Mouse (Mus musculus) layer of hippocampus, adult 8-10 months (tissue): Measurements from ENCODE around the gene Ascc2. TPM values are rescaled to one million over a fixed set of nuclear protein-coding genes. Genes with fewer than 3 reads are reported as not detected.
A peak's percentile ranks its signal among the peaks of the same experiment; 100 is the strongest.

ENCODE experiments used
- DNase-seq, 2 experiments: peaks; one replicate each; pipeline ENCODE4 v3.0.0; 2022; ENCODE audit warnings: low spot score in 2 of 2
- total RNA-seq, 4 experiments: library from RNA; stranded (reverse); gene quantifications; 2 replicates each; pipeline ENCODE4 v1.2.4; 2022

Ascc2 gene
- 10 to 100 TPM; 23.2 to 28.2 (median 24.6) TPM for total RNA-seq

DNA sequence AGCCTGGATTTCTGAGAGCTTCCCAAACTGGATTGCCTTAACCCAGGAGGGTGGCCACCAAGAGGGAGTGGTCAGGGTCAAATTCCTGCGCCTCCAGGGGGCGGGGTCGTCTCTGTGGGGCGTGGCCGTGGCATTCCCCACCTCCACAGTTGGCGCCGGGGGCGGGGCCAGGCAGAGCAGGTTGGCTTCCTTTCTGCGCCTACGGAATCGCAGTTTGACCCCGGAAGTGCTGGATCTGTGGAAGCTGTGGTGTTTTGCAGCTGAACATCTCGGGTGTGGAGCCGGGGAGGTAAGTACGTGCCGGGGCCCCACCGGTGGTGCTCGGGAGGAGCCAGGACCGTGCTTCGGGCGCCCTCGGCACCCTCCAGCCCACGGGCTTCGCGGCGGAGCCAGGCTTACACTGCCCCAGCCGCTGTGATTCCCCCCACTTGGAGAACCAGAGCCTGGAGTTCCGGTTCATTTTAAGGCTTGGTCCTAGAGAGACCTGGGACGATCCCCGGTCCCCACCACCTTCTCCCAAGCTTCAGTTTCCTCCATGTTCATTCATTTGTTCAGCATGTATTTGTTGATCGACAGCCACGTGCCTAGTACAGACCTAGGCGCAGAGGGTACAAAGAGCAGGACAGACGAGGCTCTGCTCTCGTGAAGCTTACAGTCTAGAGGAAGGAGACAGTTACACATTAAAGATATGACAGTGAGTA lies at the start of gene Ascc2:
TSS of gene Ascc2 (plus strand) at position 214 of the 701 bp plus-strand sequence.
- DNase-seq = peak; percentile 80 to 83

DNA sequence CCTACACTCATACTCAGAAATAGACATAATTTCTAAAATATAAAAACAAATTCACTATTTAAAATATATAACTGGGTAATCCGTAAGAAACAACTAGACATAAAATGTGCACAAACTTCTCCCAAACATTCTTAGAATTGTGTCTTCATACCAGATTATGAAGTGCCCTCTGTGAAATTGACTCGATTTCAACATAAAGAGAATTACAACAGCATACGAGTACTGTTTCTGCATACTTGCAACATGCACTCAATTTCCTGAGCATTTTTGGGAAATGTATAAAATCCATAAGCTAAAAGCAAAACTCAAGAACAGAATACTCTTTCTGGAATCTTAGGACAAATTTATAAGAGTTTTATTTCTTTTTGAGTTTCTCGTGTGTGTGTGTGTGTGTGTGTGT lies 45.7 kb upstream of the Ascc2 start:
- no peak for DNase-seq

DNA sequence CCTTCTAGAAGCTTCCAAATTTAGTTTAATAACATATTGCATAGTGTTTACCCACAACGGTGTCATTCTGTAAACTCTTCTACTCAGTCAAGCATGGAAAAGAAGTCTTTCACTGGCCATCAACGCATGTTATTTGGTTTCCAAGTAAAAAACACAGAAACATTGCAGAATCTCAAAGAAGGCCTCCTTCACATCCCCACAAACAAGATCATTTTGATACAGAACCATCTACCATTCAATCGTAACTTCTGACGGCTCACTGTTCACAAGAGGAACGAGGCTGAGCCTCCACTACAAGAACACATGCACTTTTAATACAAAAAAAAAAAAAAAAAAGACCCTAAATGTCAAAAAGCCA lies 44.1 kb upstream of the Ascc2 start:
- no peak for DNase-seq

DNA sequence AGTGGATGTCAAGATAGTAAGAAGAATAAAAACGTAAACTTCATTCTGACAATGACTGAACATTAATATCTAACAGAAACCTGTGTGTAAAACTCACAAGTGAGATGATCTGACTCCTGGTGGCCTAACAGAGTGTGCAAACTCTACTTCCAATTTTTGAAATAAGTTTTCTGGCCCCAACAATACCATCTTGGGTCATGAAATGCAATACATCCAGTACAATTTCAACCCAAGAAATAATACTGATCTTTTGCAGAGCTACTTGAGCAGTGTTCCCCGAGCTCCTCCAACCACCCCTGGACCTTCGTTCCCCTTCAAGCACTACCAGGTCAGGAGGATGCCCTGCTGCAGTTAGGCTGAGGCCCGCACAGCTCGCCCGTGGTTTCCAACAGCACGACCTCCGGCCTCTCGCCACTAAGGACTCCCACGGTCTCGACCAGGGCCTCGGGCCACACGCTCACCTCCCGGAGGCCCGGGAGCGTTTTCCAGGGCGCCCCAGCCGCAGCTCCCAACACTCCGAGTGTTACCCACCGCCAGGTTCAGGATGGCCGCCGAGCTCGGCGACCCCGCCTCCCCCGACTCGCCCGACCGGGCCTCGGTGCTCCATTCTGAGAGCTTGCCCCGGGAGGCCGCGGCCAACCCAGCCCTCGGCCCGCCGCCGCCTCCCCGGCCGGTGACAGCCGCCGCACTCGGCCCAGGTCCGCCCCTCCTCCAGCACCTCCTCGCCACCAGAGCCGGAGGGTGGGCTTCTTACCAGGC lies 43.5 kb upstream of the Ascc2 start:
- peak in 1 of 2 experiments; percentile 8 for DNase-seq

DNA sequence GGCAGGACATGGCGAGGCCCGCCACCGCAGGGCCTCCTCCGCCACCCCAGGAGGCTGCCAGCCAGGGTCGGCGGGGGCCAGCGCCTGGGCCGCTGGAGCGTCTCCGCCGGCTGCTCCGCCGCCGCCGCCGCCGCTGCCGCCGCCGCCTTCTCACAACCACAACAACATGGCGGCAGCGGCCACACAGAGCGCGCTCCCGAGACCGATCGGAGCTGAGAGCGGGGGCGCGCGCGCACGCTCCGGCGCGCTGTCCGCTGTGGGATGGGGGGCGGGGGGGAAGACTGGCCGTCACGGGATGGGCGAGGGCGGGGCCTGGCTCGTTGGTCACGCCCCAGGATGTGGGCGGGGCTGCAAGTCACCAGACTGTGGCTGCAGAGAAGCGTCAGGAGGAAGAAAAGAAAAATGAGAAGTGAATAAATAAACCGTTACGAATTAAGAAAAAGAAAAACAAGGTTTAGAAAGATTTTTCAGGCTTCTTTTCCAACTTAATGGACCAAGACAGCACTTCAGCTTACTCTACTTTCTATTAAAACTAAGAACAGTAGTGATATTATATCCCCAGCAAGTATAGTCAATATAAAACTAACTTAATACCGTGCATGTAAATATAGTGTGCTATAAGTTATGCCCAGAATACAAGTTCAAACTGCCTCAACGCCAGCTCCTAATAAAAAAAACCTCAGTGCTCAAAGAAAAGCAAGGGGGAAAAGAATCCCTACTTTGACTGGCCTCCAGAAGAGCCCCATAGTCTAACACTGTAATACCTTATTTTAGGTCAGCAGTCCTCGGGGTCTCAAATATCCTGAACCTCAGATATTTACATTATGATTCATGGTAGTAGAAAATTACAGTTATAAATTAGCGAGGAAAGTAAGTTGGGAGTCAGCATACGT lies 42.7 kb upstream of the Ascc2 start, which contains the start of gene Mtmr3:
TSS of gene Mtmr3 (minus strand) at position 256 of the 893 bp plus-strand sequence.
- DNase-seq = peak; percentile 77 to 85

DNA sequence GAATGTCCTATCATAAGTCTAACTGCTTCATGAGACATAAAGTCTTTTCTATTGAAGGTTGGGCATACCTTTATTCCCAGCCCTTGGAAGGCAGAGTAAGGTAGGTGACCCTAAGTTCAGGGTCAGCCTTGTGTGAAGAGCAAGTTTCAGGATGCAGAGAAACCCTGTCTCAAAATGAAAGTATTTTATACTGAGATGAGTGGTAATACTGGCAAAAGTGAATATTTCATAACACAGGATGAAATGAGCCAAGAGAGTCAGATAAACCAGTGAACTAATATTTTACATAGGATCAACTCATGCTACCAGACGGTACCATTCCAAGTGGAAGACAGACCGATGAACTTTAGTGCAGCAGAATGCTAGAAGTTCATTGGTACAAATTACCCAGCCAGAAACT lies 39.1 kb upstream of the Ascc2 start:
- no peak for DNase-seq

DNA sequence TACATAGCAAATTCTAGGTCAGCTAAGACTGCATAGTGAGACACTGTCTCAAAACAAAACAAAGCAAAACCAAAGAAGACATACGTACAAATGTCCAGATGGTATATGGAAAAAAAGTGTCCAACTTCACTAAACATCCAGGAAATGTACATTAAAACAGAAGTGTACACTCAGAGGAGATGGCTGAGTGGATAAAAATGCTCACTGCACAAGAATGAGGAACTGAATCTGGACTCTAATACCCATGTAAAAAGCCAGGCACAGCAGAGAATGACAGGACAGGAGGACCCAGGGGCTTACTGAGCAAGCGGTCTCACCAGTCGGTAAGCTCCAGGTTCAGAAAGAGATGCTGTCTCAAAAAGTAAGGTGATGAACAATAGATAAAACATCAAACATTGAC lies 37.6 kb upstream of the Ascc2 start:
- DNase-seq = no peak

DNA sequence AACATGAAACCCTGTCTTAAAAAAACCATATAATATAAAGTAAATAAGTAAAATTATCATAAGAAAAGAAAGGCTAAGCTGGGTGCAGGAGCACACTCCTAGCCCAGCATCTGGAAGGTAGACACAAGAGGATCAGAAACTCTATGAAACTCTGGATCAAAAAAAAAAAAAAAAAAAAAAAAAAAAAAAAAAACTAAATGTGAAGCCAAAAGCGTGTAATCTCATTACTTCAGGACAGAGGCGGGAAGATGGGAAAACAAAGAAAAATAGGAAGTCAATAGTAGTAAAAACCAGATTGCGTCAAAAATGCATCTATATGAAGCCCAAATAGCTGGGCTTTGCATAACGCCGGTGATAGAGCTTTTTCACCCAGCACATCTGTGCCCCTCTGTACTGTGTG lies 35.7 kb upstream of the Ascc2 start:
- DNase-seq = no peak

DNA sequence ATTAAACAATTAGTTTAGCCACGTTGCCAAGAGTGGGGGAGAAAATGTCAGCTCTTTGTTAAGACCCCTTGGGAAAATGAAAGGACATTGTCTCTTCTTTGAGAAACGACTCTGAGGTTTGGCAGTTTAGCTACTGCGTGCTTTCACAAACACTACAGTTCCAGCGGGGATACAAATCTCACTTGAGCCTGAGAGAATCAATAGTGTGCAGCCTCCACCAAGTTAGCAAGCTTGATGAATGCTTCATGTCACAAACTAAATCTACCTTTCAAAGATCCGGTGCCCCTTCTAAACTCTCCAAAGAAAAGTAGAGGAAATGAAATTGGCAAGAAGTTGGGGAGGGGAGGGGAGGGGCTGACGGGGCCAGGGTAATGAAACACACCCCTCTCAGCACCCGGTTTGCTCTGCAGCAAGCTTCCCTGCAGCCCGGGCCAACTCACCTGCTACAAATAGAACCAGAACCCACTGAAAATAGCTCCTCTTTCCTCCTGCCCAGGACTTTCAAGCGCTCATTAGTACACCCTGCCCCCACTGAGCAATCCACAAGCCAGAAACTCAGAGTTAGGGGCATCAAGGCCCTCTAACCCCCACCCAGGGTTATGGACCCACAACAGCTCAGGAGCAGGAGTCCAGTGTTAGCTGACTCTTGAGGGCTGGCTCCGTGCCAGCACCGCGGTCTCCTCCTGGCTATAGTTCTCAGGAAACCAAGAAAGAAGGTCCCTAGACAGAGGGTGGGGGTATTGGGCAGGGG lies 34.7 kb upstream of the Ascc2 start:
- no peak for DNase-seq

DNA sequence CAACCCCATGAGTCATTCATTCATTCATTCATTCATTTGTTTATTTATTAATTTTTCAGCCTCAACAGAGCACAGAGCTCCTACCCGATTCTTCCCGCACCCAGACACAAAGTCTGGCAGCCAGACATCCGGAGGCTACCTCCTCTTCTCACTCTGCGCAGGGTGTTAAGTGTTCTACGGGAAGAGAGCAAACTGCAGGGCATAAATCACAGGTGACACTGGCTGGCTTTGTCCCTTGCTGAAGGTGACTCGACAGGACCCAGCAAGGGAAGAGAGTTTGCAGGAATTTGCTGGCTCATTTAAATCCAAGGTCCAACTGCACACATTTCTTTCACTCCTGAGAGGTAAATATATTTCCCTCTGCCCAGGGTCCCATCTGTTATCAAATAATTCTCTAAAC lies 33.1 kb upstream of the Ascc2 start:
- no peak for DNase-seq

DNA sequence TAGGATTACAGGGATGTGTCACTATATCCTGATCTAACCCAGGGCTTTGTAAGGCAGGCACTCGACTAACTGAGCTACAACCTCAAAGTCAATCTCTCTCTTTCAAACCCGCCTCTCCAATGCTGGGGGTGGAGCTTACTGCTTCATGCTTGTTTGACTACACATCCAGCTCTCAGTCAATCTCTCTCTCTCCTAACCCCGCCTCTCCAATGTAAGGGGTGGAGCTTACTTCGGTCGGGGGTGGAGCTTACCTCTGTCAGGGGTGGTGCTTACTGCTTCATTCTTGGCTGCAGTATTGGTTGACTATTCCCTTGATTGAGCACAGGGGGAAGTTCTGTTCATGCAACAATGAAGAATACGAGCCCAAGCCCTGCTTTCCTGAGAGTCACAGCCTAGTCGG lies 32.1 kb upstream of the Ascc2 start:
- no peak for DNase-seq

DNA sequence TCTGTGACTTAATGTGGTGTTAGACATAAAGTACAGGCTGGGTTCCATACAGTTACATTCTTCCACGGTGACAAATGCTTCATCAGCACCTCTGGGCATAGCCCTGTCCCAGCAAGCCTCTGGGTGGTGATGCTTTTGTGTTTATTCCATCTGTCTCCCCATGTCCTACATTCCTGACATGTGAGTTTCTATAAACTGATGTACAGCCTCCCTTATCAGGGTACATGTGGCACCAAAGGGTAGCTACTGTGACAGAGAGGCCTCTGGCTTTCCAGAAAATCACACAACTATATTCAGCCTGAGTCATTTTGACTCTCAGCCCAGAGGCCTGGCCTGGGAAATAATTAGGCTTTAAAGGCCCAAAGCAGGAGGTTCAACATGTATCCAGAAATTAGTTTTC lies 31.0 kb upstream of the Ascc2 start:
- no peak for DNase-seq

DNA sequence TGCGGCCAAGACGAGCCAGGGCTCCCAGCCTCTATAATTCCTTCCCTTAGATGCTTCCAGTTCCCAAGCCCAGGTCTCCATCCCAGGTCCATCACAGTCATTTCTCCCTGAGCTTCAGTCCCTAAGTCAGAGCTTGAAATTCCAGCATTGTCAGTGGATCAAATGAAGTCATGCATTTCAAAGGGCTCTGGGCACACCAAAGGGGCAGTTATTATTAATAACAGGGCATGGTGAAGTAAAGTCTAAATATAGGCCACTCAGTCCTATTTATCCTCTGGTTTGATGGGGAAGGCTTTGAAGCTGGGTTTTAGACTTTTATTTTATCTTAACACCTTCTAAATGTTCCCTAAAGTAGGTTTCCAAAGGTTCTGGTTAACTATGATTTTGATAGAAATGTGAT lies 25.6 kb upstream of the Ascc2 start:
- no peak for DNase-seq

DNA sequence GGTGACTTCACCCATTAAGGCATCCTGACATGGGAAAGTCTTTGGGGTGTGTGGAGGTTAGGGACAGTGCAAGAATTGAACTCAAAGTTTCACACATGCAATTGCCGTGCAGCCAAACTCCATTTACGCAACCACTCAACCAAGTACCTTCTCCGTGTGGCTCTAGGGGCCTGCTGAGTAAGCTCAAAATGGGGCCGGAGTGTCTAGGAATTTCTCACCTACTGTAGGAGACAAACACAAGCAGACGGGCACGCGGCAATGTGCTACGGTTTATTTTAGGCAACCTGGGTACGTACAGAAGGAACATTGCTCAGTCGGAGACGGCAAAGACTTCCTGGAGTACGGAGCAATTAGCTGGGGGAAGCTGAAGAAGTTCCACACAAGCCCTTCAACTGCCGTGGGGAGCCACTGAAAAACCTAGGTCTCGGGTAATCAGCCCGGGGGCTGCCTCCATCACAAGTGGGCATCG lies 17.5 kb upstream of the Ascc2 start, which contains the start of gene Gm11032:
TSS of gene Gm11032 (plus strand) at position 51 of the 469 bp plus-strand sequence.
- DNase-seq = peak in 1 of 2 experiments; percentile 17

DNA sequence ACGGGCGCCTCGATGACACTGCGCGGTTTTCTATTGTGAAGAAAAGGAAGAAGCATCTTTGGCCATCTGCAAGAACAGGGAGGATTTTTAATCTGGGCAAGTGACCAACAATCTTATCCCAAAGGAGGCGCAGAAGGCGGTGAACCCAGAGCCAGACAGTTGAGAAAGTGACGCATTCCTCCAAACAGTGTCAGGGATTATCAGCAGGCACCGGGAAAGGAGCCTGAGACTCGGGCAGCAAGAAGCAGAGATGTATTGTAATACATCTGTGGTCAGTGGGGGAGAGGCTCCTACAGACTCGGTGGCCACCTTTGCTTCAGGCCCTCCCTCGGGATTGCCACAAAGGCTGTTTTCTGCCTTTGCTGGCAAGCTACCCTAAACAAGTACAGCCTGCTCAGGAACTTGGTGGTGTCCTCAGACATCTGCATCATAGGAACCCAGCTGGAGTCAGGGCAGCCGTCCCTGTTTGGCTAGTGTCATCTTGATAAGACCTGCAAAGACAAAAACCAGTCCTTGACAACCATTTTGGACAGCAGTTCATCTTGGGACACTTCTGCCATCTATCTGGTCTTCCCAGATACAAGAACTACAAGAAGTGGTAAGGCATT lies 16.9 kb upstream of the Ascc2 start:
- DNase-seq = no peak

DNA sequence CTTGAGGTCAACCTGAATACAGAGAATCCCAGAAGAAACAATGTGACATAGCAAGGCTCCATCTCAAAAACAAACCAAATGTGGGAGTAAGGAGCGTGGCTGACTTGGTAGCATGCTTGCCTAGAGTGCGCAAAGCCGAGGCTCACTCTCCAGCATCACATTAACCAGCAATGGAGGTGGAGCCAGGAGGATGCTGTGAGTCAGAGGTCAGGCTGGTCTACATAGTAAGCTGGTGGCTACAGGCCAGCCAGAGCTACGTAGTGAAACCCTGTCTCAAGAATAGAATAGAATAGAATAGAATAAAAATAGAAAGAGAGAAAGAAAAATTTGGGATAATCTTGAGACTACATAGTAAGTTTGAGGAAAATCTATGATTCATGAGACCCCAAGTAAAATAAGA lies 15.7 kb upstream of the Ascc2 start:
- DNase-seq = no peak

DNA sequence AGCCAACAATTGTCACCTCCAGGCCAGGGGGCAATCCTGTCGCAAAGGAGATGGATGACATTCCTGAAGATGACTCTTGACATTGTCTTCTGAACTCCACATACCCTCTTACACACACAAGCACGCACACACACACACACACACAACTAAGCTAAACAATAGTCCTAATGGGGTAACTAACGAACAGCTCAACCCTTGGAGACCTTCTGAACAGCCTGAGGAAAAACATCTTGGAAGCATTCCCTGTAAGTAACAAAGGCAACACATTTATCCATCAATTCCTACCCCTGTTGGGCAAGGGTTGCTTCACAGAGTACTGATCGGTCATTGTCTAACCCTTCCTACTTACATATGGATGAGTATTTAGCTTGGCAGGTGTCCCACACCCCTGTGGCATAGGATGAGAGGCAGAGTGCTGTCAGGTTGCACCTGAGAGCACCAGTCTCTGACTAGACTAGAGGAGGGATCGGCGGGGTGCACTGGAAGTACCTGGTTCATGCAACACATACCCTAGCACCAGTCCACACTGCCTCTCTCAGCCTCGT lies 15.0 kb upstream of the Ascc2 start:
- DNase-seq = no peak

DNA sequence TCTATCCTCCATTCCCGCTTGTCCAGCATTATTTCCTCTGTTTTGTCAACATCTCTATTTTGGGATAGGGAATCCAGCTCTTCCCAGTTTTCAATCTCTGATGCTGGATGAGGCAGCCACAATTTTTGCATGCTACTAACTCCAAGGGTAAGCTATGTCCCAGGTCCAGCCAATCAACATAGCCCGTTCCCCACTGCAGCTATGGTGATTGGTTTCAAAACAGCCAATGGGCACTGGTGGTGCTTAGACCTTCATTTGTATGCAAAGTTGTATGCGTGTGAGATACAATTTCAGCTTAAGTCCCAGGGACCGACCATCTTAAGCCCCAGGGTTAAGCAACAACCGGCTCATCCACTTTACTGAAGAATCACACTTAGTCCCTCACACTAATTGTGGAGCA lies 14.6 kb upstream of the Ascc2 start:
- DNase-seq = no peak

DNA sequence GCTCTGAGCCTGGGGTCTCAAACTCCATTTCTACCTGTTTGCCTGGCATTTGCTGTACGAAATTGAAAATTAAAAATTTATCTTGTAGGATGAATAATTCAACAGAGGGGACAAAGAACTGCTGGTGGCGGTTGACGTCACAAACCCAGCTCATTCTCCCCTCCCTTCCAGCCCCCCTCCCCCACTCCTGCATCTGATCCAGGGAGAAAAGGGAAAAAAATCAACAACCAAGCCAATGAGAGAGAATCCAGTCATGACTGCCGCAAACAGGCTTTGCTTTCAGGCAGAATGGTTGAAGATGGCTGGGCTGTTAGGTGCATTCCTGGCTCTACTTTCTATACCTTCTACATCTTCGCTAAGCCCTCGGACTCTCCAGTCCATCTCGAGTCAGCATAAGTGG lies 11.6 kb upstream of the Ascc2 start:
- DNase-seq = no peak

DNA sequence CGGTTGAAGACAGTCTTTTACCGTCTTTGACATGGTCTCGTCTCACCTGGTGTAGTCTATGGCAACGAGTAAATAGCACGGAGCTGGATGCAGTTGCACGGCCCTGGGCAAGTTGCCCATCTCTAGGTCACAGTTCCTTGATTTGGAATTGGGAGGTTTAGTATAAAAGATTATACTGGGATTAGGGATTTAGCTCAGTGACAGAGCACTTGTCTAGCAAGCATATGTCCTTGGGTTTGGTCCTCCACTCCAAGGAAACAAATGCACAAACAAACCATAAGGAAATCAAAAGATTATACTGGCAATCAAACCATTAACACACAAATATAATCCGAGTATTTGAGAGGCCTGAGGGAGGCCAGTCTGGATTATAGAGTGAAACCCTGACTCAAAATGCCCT lies 9.9 kb upstream of the Ascc2 start:
- DNase-seq = no peak
